Mouse (Mus musculus) stomach, embryonic 14.5 days (tissue): ENCODE data around the gene Hist1h3g. TPM values are rescaled to one million over a fixed set of nuclear protein-coding genes. Genes with fewer than 3 reads are reported as not detected.
A peak's percentile ranks its signal among the peaks of the same experiment; 100 is the strongest.

Experiments
- ATAC-seq: fragments of 200-750 bp; cut with Nextera tagmentation; 2 replicates; pipeline ENCODE4 v1.8.0; 2017; ENCODE audit warnings: low read depth, moderate TSS enrichment; ENCODE audit not compliant: insufficient number of reproducible peaks, insufficient read depth, low FRiP score
- H3K27ac ChIP-seq: fragments of 300-500 bp; sonication (generic); 2 replicates; pipeline ENCODE4 v1.5.1; 2014; ENCODE audit warnings: mild to moderate bottlenecking, low read length, moderate library complexity, mixed read lengths
- H3K27me3 ChIP-seq: fragments of 300-500 bp; sonication (generic); 2 replicates; pipeline ENCODE4 v1.6.1; 2014; ENCODE audit warnings: low read length, control low read depth, mixed read lengths; ENCODE audit not compliant: control insufficient read depth, insufficient read depth
- H3K36me3 ChIP-seq: fragments of 300-500 bp; sonication (generic); 2 replicates; pipeline ENCODE4 v1.6.1; 2014; ENCODE audit warnings: mild to moderate bottlenecking, control low read depth, low read length, moderate library complexity, mixed read lengths; ENCODE audit not compliant: control insufficient read depth, insufficient read depth
- H3K4me1 ChIP-seq: fragments of 300-500 bp; sonication (generic); 2 replicates; pipeline ENCODE4 v1.6.1; 2014; ENCODE audit warnings: low read length, control low read depth, mixed read lengths; ENCODE audit not compliant: control insufficient read depth, insufficient read depth
- H3K4me2 ChIP-seq: fragments of 300-500 bp; sonication (generic); replicated peaks from 2 replicates; pipeline ENCODE4 v1.6.1; 2014; ENCODE audit warnings: low read depth, low read length, control low read depth
- H3K4me3 ChIP-seq: fragments of 300-500 bp; sonication (generic); 2 replicates; pipeline ENCODE4 v1.5.1; 2014; ENCODE audit warnings: low read depth, low read length, control low read depth
- H3K9ac ChIP-seq: fragments of 300-500 bp; sonication (generic); replicated peaks from 2 replicates; pipeline ENCODE4 v1.6.1; 2014; ENCODE audit warnings: low read depth, mild to moderate bottlenecking, control low read depth, low read length, moderate library complexity, mixed read lengths
- H3K9me3 ChIP-seq: fragments of 300-500 bp; sonication (generic); 2 replicates; pipeline ENCODE4 v1.6.1; 2016; ENCODE audit warnings: low read depth, low read length, control low read depth; ENCODE audit not compliant: control insufficient read depth
- WGBS: fragments of 180-500 bp; shearing (Covaris S2); extraction: QIAGEN DNeasy Blood & Tissue Kit; methylation state at CpG from one replicate; pipeline ENCODE4 v1.1.7; 2014; 5-methylcytosine and 5-hydroxymethylcytosine counted together
- polyA plus RNA-seq: library from polyadenylated mRNA; unstranded; fragments of >200 nt; fragmentation: Nextera tagmentation; extraction: Ambion mirVana; gene quantifications from 2 replicates; pipeline ENCODE4 v1.2.1, GENCODE M21; 2014

The Hist1h3g gene
- polyA plus RNA-seq, 1 experiment from 2014 or later, result 7.8 TPM

GRCm38 (mm10) chr13:23506351-23506750, 28.9 kb upstream of the Hist1h3g start:
- H3K27ac ChIP-seq, result no peak overlapping the region
- peak overlapping the region; percentile 18 for H3K4me3 ChIP-seq
- ATAC-seq, result peak; percentile 56; the same call in 1 of the 2 replicates
- 18% methylated on average over 13 of the region's 13 CpGs for WGBS
- H3K4me1 ChIP-seq, result peaks cover 12% of the 10 kb centered on the region; the same call in 1 of the 2 replicates
- no peaks in the 10 kb centered on the region for H3K9me3 ChIP-seq
- H3K4me2 ChIP-seq, result peak overlapping the region; percentile 31
- H3K9ac ChIP-seq, result no peak overlapping the region
- H3K27me3 ChIP-seq, result no peaks in the 10 kb centered on the region
- H3K36me3 ChIP-seq, result no peaks in the 10 kb centered on the region

GRCm38 (mm10) chr13:23506819-23507515, 28.3 kb upstream of the Hist1h3g start:
- Histone ChIP-seq H3K4me3 (peak overlapping the region; percentile 18; the same call in 1 of the 2 replicates), H3K36me3 (no peaks in the 10 kb centered on the region), H3K9me3 (no peaks in the 10 kb centered on the region), H3K27ac (no peak overlapping the region), H3K9ac (no peak overlapping the region), H3K27me3 (no peaks in the 10 kb centered on the region), H3K4me1 (peaks cover 12% of the 10 kb centered on the region; the same call in 1 of the 2 replicates), H3K4me2 (no peak overlapping the region; the same call in 1 of the 2 replicates)
- 38% methylated on average over 14 of the region's 14 CpGs for WGBS
- ATAC-seq, result no peak

- no peak overlapping the region for H3K4me2 ChIP-seq
- H3K4me3 ChIP-seq, result no peak overlapping the region
- no peaks in the 10 kb centered on the region for H3K27me3 ChIP-seq
- H3K36me3 ChIP-seq, result no peaks in the 10 kb centered on the region
- H3K27ac ChIP-seq, result no peak overlapping the region
- H3K9me3 ChIP-seq, result no peaks in the 10 kb centered on the region
- no peak overlapping the region for H3K9ac ChIP-seq
- 17% methylated on average over 1 of the region's 1 CpGs for WGBS
- H3K4me1 ChIP-seq, result peaks cover 9% of the 10 kb centered on the region; the same call in 1 of the 2 replicates
- no peak for ATAC-seq
Observed at GRCm38 (mm10) chr13:23510127-23510526, 25.1 kb upstream of the Hist1h3g start.

GRCm38 (mm10) chr13:23513517-23513916, 21.7 kb upstream of the Hist1h3g start:
- WGBS, result 93% methylated on average over 1 of the region's 1 CpGs
- Histone ChIP-seq H3K27ac (no peak overlapping the region), H3K36me3 (no peaks in the 10 kb centered on the region), H3K4me2 (no peak overlapping the region), H3K4me1 (peaks cover 4% of the 10 kb centered on the region; the same call in 1 of the 2 replicates), H3K9ac (no peak overlapping the region), H3K9me3 (no peaks in the 10 kb centered on the region), H3K4me3 (no peak overlapping the region), H3K27me3 (no peaks in the 10 kb centered on the region)
- no peak for ATAC-seq

- Histone ChIP-seq H3K9ac (no peak overlapping the region), H3K4me2 (no peak overlapping the region), H3K4me3 (no peak overlapping the region), H3K9me3 (no peaks in the 10 kb centered on the region), H3K4me1 (peaks cover under 1% of the 10 kb centered on the region; the same call in 1 of the 2 replicates), H3K36me3 (no peaks in the 10 kb centered on the region), H3K27ac (no peak overlapping the region), H3K27me3 (no peaks in the 10 kb centered on the region)
- ATAC-seq, result no peak
- WGBS, result 75% methylated on average over 5 of the region's 5 CpGs
Observed at GRCm38 (mm10) chr13:23515281-23515680, 19.9 kb upstream of the Hist1h3g start.

GRCm38 (mm10) chr13:23515826-23516620, 19.2 kb upstream of the Hist1h3g start:
- H3K9me3 ChIP-seq, result no peaks in the 10 kb centered on the region
- peak overlapping the region; percentile 44; the same call in 1 of the 2 replicates for H3K27ac ChIP-seq
- peak overlapping the region; percentile 55 for H3K4me3 ChIP-seq
- peak overlapping the region; percentile 72 for H3K4me2 ChIP-seq
- H3K27me3 ChIP-seq, result no peaks in the 10 kb centered on the region
- no peaks in the 10 kb centered on the region for H3K36me3 ChIP-seq
- no peak overlapping the region for H3K9ac ChIP-seq
- H3K4me1 ChIP-seq, result no peaks in the 10 kb centered on the region; the same call in 1 of the 2 replicates
- 46% methylated on average over 15 of the region's 15 CpGs for WGBS
- ATAC-seq, result no peak

GRCm38 (mm10) chr13:23516822-23517602, 18.2 kb upstream of the Hist1h3g start:
- no peak overlapping the region for H3K9ac ChIP-seq
- peak; percentile 47; the same call in 1 of the 2 replicates for ATAC-seq
- no peaks in the 10 kb centered on the region for H3K36me3 ChIP-seq
- H3K4me1 ChIP-seq, result no peaks in the 10 kb centered on the region; the same call in 1 of the 2 replicates
- H3K27ac ChIP-seq, result no peak overlapping the region; the same call in 1 of the 2 replicates
- H3K4me3 ChIP-seq, result peak overlapping the region; percentile 55
- peak overlapping the region; percentile 72 for H3K4me2 ChIP-seq
- H3K27me3 ChIP-seq, result no peaks in the 10 kb centered on the region
- H3K9me3 ChIP-seq, result no peaks in the 10 kb centered on the region
- WGBS, result under 1% methylated on average over 19 of the region's 19 CpGs
